Mouse (Mus musculus): Measurements from ENCODE around the gene Fbxo36. TPM values are rescaled to one million over a fixed set of nuclear protein-coding genes. Genes with fewer than 3 reads are reported as not detected.

Gene Fbxo36
- polyA plus RNA-seq, 1 experiment from 2014 or later = 8.1 TPM

GRCm38 (mm10) chr1:84947390-84947789 is 107.7 kb downstream of the Fbxo36 start:
- 75% methylated on average over 2 of the region's 2 CpGs for WGBS
- no peaks in the 10 kb centered on the region for H3K27me3 ChIP-seq (ENCODE audit: control insufficient read depth, insufficient read depth, low read length)
- H3K4me1 ChIP-seq (ENCODE audit: control insufficient read depth, insufficient read depth, low read length) = no peaks in the 10 kb centered on the region
- no peak for ATAC-seq (ENCODE audit: insufficient number of reproducible peaks, insufficient read depth, low FRiP score, low read depth)
- no peak overlapping the region for H3K27ac ChIP-seq (ENCODE audit: low read length)
- H3K36me3 ChIP-seq (ENCODE audit: control insufficient read depth, insufficient read depth, low read length) = no peaks in the 10 kb centered on the region
- H3K4me2 ChIP-seq (replicated peaks; ENCODE audit: low read depth, low read length) = no peak overlapping the region
- H3K9me3 ChIP-seq (ENCODE audit: control insufficient read depth, low read depth, low read length) = no peaks in the 10 kb centered on the region
- H3K4me3 ChIP-seq (ENCODE audit: low read depth, low read length) = no peak overlapping the region
- no peak overlapping the region for H3K9ac ChIP-seq (replicated peaks; ENCODE audit: low read depth, low read length)

Other genes with a start within 250 kb of the Fbxo36 start
- 3.3 and 3.6 TPM in 2 replicates for gene Dner, start 143.6 kb upstream of the Fbxo36 start, polyA plus RNA-seq (2014; fragmentation: Nextera tagmentation; extraction: Ambion mirVana)
- 87.2 and 92.6 TPM in 2 replicates for gene Trip12, start 675 bp downstream of the Fbxo36 start, polyA plus RNA-seq (2014; fragmentation: Nextera tagmentation; extraction: Ambion mirVana)
- 0.20 and 0.42 TPM in 2 replicates for gene Slc16a14, start 95.3 kb downstream of the Fbxo36 start, polyA plus RNA-seq (2014; fragmentation: Nextera tagmentation; extraction: Ambion mirVana)

Measured in stomach, embryonic 14.5 days (tissue).